Mouse (Mus musculus) heart, postnatal 0 days (tissue): ENCODE data around the gene Ano8. TPM values are rescaled to one million over a fixed set of nuclear protein-coding genes. Genes with fewer than 3 reads are reported as not detected.
A peak's percentile ranks its signal among the peaks of the same experiment; 100 is the strongest.

Experiments
- ATAC-seq: fragments of 200-750 bp; cut with Nextera tagmentation; 2 replicates; pipeline ENCODE4 v1.8.0; 2017; ENCODE audit warnings: low read depth, moderate number of reproducible peaks, moderate library complexity; ENCODE audit not compliant: insufficient read depth
- DNase-seq: peaks from one replicate; pipeline ENCODE4 v3.0.0-alpha.2; 2016; ENCODE audit warnings: low spot score
- H3K27ac ChIP-seq: fragments of 300-500 bp; sonication (generic); 2 replicates; pipeline ENCODE4 v1.5.1; 2014; ENCODE audit warnings: low read depth, mild to moderate bottlenecking
- H3K27me3 ChIP-seq: fragments of 300-500 bp; sonication (generic); 2 replicates; pipeline ENCODE4 v1.6.1; 2014; ENCODE audit warnings: low read length, mixed read lengths; ENCODE audit not compliant: control insufficient read depth, insufficient read depth
- H3K36me3 ChIP-seq: fragments of 300-500 bp; sonication (generic); replicated peaks from 2 replicates; pipeline ENCODE4 v1.6.1; 2014; ENCODE audit warnings: low read length, mixed read lengths; ENCODE audit not compliant: control insufficient read depth, insufficient read depth
- H3K4me1 ChIP-seq: fragments of 300-500 bp; sonication (generic); 2 replicates; pipeline ENCODE4 v1.6.1; 2014; ENCODE audit warnings: antibody characterized with exemption; ENCODE audit not compliant: control insufficient read depth, insufficient read depth
- H3K4me2 ChIP-seq: fragments of 300-500 bp; sonication (generic); 2 replicates; pipeline ENCODE4 v1.6.1; 2014; ENCODE audit warnings: low read depth, mild to moderate bottlenecking, low read length, moderate library complexity
- H3K4me3 ChIP-seq: fragments of 300-500 bp; sonication (generic); 2 replicates; pipeline ENCODE4 v1.5.1; 2014; ENCODE audit warnings: low read depth, low read length
- H3K9ac ChIP-seq: fragments of 300-500 bp; sonication (generic); replicated peaks from 2 replicates; pipeline ENCODE4 v1.6.1; 2014; ENCODE audit warnings: low read depth, low read length, mixed read lengths
- H3K9me3 ChIP-seq: fragments of 300-500 bp; sonication (generic); replicated peaks from 2 replicates; pipeline ENCODE4 v1.6.1; 2016; ENCODE audit warnings: low read length; ENCODE audit not compliant: control insufficient read depth
- CTCF ChIP-seq: IDR thresholded peaks from 2 replicates; pipeline ENCODE4 v1.5.1; 2016; ENCODE audit warnings: antibody characterized with exemption, control low read depth, low read depth
- EP300 ChIP-seq: IDR thresholded peaks from 2 replicates; pipeline ENCODE4 v1.6.1; 2016; ENCODE audit warnings: antibody characterized with exemption, low read depth
- WGBS: fragments of 180-500 bp; shearing (Covaris S2); extraction: QIAGEN DNeasy Blood & Tissue Kit; methylation state at CpG from one replicate; pipeline ENCODE4 v1.1.7; 2014; 5-methylcytosine and 5-hydroxymethylcytosine counted together
- polyA plus RNA-seq: library from polyadenylated mRNA; unstranded; fragments of >200 nt; fragmentation: Nextera tagmentation; extraction: Ambion mirVana; gene quantifications from 2 replicates; pipeline ENCODE4 v1.2.1, GENCODE M21; 2015
- total RNA-seq: library from RNA; depleted of rRNA; stranded (reverse); fragments of >200 nt; gene quantifications from 2 replicates; pipeline ENCODE4 v1.2.3, GENCODE M21; 2014; ENCODE audit warnings: low replicate concordance

Gene Ano8
- total and polyA plus RNA-seq, 2 experiments from 2014 or later: 0.74 to 10.8 TPM

DNA sequence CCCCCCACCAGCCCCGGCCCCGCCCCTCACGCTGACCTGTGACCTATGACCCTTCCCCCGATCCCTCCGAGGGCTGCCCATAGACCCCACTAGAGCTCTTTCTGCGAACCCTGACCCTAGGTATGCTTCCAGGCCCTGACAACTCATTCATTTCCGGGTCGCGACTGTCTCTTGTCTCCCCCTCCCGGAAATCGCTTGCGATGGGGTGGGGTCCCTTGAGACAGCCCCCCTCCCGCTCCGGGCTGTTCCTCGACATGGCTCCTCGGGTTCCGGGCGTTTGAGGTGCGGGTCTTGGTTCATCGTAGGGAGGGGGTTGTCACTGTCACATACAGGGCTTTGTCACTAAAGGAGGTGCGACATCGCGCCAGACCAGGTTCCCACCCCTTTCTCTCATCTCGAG, 16.4 kb downstream of the Ano8 start:
- peak; percentile 7 for DNase-seq
- peak overlapping the region; percentile 67 for H3K9ac ChIP-seq
- under 1% methylated on average over 22 of the region's 24 CpGs for WGBS
- no peaks in the 10 kb centered on the region for H3K27me3 ChIP-seq
- H3K4me3 ChIP-seq: peak overlapping the region; percentile 85
- H3K27ac ChIP-seq: peak overlapping the region; percentile 76
- H3K9me3 ChIP-seq: no peaks in the 10 kb centered on the region
- peak overlapping the region; percentile 96 for H3K4me2 ChIP-seq
- ATAC-seq: no peak
- no peak for TF ChIP-seq EP300
- TF ChIP-seq CTCF: no peak
- H3K4me1 ChIP-seq: peaks cover 14% of the 10 kb centered on the region
- H3K36me3 ChIP-seq: peaks cover 30% of the 10 kb centered on the region

DNA sequence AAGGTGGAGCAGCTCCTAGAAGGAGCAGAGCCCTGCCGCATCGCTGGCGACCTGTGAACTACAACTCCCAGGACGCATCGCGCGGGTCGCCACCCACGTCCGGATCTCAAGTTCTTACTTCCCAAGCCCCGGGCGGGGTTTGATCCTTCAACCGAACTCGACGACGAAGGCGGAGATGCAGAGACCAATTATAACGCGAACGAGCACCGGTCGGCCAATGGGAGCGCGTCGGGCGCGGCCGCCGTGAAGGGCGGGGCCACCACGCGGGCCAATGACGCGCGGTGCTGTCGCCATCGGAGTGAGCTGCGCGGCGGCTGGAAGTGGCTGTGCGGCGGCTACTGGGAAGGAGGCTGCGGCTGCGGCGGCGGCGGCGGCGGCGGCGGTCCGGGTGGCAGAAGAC, 16.8 kb downstream of the Ano8 start, which contains the start of gene Dda1:
Gene Dda1 (plus strand): TSS at position 284 of the 400 bp plus-strand sequence.
- no peak for TF ChIP-seq CTCF
- TF ChIP-seq EP300: no peak
- DNase-seq: peak; percentile 98
- Histone ChIP-seq H3K9ac (peak within 1 kb of the TSS; percentile 67), H3K4me1 (peaks cover 17% of the 10 kb centered on the region), H3K27me3 (no peaks in the 10 kb centered on the region), H3K9me3 (no peaks in the 10 kb centered on the region), H3K4me3 (peak within 1 kb of the TSS; percentile 85), H3K4me2 (peak within 1 kb of the TSS; percentile 96), H3K36me3 (peaks cover 25% of the 10 kb centered on the region), H3K27ac (peak within 1 kb of the TSS; percentile 76)
- WGBS: under 1% methylated on average over 49 of the region's 52 CpGs
- peak; percentile 82 for ATAC-seq

DNA sequence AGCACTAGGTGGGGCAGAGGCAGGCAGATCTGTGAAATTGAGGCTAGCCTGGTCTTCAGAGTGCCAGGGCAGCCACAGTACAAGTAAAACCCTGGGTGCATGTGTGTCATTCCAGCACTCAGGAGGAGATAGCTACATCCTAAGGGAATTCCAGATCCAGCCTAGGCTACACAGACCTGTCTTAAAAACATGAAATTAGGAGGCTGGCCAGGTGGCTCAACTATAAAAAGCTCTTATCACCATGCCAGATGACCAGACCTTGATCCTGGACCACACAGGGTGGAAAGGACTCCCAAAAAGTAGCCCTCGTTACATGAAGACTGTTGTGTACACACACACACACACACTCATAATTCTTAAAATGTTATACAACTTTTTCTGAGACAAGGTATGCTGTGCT, 17.8 kb downstream of the Ano8 start:
- no peak overlapping the region for H3K4me3 ChIP-seq
- ATAC-seq (no peak), DNase-seq (no peak)
- H3K4me2 ChIP-seq: no peak overlapping the region
- WGBS: 87% methylated on average over 1 of the region's 1 CpGs
- no peak overlapping the region for H3K9ac ChIP-seq
- no peaks in the 10 kb centered on the region for H3K9me3 ChIP-seq
- TF ChIP-seq CTCF (no peak), EP300 (no peak)
- H3K4me1 ChIP-seq: peaks cover 20% of the 10 kb centered on the region
- no peaks in the 10 kb centered on the region for H3K27me3 ChIP-seq
- H3K27ac ChIP-seq: no peak overlapping the region
- H3K36me3 ChIP-seq: peaks cover 17% of the 10 kb centered on the region

DNA sequence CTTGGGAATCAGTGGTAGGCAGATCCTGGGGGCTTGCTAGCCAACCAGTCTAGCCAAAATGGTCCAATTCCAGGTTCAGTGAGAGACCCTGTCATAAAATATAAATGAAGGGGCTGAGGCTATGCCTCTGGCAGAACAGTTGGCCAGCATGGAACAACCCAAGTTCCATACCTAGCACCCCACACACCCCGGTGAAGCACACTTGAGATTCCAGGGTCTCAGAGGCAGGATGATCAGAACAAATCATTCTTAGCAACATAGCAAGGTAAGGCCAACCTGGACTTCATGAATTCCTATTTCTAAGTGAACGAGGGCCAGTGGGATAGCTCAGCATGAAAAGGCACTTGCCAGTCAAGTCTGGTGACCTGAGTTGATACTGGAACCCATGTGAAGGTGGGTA, 18.6 kb downstream of the Ano8 start:
- peaks cover 20% of the 10 kb centered on the region for H3K4me1 ChIP-seq
- H3K4me3 ChIP-seq: no peak overlapping the region
- H3K36me3 ChIP-seq: peaks cover 10% of the 10 kb centered on the region
- H3K4me2 ChIP-seq: no peak overlapping the region
- no peaks in the 10 kb centered on the region for H3K27me3 ChIP-seq
- DNase-seq (no peak), ATAC-seq (no peak)
- H3K9me3 ChIP-seq: no peaks in the 10 kb centered on the region
- no peak overlapping the region for H3K9ac ChIP-seq
- 83% methylated on average over 2 of the region's 2 CpGs for WGBS
- no peak overlapping the region for H3K27ac ChIP-seq
- no peak for TF ChIP-seq EP300
- TF ChIP-seq CTCF: no peak

DNA sequence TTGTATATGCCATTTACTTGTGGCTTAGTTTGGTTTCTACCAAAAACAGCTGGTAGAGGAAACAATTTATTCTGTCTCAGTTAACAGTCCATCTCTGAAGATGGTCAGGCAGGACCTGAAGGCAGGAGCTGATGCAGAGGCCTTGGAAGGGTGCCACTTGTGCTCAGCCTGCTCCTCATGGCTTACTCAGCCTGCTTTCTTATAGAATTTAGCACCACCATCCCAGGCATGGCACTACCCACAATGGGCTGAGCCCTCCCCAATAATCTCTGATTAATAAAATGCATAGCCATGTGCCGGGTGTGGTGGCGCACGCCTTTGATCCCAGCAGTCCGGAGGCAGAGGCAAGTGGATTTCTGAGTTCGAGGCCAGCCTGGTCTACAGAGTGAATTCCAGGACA, 19.6 kb downstream of the Ano8 start:
- DNase-seq: no peak
- TF ChIP-seq CTCF: no peak
- TF ChIP-seq EP300: no peak
- Histone ChIP-seq H3K27ac (no peak overlapping the region), H3K36me3 (peaks cover 3% of the 10 kb centered on the region; the same call in 1 of the 2 replicates), H3K27me3 (no peaks in the 10 kb centered on the region), H3K9me3 (no peaks in the 10 kb centered on the region), H3K4me2 (peak overlapping the region; percentile 59; the same call in 1 of the 2 replicates), H3K9ac (no peak overlapping the region), H3K4me3 (0 out of 2 replicates have a peak overlapping the region, but pooled peaks have one; percentile 59), H3K4me1 (peaks cover 20% of the 10 kb centered on the region)
- no peak for ATAC-seq
- 98% methylated on average over 5 of the region's 5 CpGs for WGBS

DNA sequence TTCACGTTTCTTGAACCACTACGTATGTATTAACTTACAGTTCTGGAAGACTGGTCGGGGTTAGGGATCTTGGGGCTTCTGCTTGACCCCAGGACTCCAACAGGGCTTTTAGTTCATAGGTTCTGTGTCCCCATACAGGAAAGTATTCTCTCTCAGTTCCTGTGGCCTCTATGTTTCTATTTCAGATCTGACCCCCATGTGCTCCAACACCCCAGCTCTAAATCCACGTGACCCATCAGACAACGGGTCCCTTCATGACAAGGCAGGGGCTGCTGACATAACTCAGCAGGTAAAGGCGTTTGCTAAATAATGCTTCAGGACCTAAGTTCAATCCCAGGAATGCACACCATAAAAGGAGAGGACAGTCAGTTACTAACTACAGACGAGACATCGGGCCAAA, 20.0 kb downstream of the Ano8 start:
- H3K36me3 ChIP-seq: peaks cover 7% of the 10 kb centered on the region; the same call in 1 of the 2 replicates
- TF ChIP-seq CTCF (no peak), EP300 (no peak)
- ATAC-seq (no peak), DNase-seq (no peak)
- WGBS: 54% methylated on average over 8 of the region's 8 CpGs
- H3K4me2 ChIP-seq: peak overlapping the region; percentile 59
- peaks cover 20% of the 10 kb centered on the region for H3K4me1 ChIP-seq
- no peaks in the 10 kb centered on the region for H3K9me3 ChIP-seq
- no peak overlapping the region for H3K27ac ChIP-seq
- no peaks in the 10 kb centered on the region for H3K27me3 ChIP-seq
- H3K4me3 ChIP-seq: peak overlapping the region; percentile 59
- peak overlapping the region; percentile 20; the same call in 1 of the 2 replicates for H3K9ac ChIP-seq
